Mouse (Mus musculus) left cerebral cortex, postnatal 25 days (tissue): ENCODE measurements around the gene Fam120c. TPM values are rescaled to one million over a fixed set of nuclear protein-coding genes. Genes with fewer than 3 reads are reported as not detected.
"Not testable (repeated sequence)": the region's sequence is repeated elsewhere in the genome, so short reads cannot be mapped to it uniquely, and the experiment has no call there.

Experiments used
- DNase-seq, 2 experiments: peaks; one replicate each; pipeline ENCODE4 v3.0.0; 2022; ENCODE audit warnings: low spot score in 2 of 2, mixed read lengths in 1 of 2
- intact Hi-C: fragments of 180-260 bp; cut with DNase I; formaldehyde crosslinking; loops from one replicate; pipeline ENCODE4 v1.15.1; 2025
- total RNA-seq, 2 experiments: library from RNA; stranded (reverse); gene quantifications; 2 replicates each; pipeline ENCODE4 v1.2.3; 2021

Fam120c gene
- total RNA-seq: 10 to 100 TPM; 41.3 to 44.4 TPM

DNA sequence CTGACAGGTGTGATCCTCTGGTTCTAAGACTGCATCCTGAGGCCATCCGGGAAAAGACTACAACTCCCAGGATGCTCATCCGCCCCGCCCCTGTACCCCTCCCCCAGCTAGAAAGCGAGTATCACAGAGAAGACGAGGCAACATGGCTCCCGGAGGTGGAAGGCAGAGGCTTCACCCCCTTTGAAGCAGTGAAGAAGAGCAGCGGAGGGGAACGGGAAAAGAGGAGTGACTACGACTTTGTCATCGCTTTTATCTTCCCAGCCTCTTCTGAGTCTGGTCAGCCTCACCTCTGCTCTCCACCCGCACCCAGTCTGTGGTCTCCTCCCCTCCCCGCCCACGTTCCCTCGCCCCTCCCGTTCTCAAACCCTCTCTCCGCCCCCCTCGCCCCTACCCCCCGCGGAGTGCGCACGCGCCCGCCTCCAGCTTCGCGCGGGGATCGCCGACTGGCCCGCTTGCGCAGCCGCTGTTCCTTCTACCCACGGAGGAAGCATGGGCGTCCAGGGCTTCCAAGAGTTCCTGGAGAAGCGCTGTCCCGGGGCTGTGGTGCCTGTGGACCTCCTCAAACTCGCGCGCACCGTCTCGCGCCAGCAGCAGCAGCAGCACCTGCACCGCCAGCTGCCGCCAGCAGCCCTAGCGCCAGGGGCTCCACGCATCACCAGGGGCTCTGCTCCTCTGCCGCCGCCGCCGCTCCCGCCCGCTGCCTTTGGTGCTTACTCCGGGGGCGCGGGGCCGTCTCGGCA, at the start of gene Fam120c:
Gene Fam120c, plus strand, starts transcription at position 415 of the 740 bp plus-strand sequence.
- DNase-seq: peak; percentile 79 to 86
- intact Hi-C loops: loop anchor here (1.0 to 10.0 kb wide), 3 partner anchors 175 to 689 kb away; partner anchors contain the start of gene Tro

DNA sequence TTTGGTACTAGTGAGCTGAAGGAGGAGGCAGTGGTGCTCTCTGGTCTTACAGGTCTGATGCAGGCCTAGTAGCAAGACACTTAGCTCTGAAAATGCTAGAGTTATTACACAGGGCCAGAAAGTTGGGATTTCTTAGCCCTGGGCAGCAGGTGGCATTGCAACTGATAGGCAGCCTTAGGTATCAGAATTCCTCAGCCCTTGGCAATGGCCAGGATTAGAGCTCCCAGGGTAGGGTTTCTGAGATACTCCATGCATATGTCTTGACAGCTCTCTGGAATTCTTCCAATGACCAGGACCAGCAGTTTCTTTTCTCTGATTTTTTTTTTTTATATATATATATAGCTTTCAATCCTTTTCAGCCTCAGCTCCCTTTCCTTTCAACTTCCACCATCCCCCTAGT, 45.6 kb upstream of the Fam120c start:
- intact Hi-C loops: no loop called here
- DNase-seq: no peak

DNA sequence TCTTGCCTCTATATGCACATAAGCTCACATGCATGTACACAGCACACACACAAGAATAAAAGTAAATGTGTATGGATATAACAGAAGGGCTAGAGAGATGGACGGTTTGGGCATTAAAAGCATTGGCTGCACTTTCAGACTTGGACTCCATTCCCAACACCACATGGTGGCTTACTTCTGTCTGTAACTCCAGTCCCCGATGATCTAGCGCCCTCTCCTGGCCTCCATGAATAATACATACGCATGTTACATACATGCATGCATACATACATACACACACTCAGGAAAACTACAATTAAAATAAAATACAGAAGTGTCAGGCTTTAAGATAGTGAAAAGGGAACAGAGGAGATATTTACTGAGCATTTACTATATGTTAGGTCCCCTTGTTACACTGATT, 30.2 kb upstream of the Fam120c start:
- no peak for DNase-seq
- intact Hi-C loops: no loop called here

DNA sequence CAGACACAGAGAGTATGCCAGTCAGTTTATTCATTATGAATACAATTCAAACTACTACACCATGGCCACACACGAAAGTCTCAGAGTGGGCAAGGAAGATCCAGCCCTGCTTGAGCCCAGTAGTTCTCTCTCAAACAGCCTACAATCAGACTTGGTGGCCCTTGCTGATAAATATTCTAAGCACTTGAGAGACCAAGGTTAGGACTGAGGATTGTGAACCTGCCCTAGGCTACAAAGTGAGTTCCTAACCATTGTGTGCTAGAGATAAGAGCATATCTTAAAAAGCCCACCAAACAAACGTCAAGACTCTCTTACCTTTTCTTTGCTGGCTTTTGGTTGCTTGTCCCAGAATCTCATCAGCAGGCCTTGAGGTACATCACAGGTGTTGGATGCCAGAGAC, 10.4 kb upstream of the Fam120c start:
- intact Hi-C loops: no loop called here

DNA sequence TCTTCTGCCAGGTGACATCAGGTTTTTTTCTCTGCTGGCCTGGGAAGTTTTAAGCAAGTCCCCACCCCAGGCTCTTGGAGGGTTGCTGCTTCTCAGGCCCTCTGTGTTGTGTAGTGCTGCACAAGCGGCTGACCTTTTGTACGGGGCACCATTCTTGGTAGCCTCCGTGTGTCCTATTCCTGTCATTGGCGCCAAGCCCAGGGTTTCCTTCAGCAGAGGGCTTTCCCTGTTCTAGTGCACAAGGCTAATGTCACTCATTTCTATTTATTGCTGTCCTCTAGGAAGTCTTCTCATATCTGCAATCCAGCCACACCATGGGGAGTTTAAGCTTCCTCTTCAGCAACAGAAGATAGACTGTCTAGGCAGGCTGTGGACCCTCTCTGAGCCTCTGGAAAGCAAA, 6.2 kb upstream of the Fam120c start:
- no peak for DNase-seq
- intact Hi-C loops: no loop called here

More for the DNA sequence above, 10.4 kb upstream of the Fam120c start:
- DNase-seq: no peak

DNA sequence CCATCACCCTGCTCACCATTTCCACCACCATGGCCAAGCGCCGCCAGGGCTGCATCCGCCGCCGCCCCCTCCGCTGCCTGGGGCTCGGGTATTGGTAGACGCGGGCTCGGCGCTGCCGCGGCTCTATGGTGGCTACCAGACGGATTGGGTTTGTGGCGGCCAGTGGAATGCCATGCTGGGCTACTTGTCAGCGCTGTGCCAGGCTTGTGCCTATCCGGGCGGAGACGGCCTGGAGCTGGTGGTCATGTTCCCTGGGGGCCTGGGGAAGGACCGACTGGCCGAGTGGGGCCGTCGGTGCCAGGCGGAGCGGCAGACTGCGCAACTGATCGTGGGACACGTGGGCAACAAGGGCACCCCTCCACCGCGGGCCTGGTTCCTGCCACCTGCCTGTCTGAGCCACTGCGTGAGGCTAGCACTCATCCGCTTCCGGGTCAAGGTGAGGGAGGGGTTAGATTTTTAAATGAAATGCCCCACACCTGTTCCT, 568 bp downstream of the Fam120c start:
- intact Hi-C loops: loop anchor here (1.0 to 10.0 kb wide), 3 partner anchors 175 to 690 kb away; partner anchors contain the start of gene Tro
- DNase-seq: peak; percentile 21 to 52

DNA sequence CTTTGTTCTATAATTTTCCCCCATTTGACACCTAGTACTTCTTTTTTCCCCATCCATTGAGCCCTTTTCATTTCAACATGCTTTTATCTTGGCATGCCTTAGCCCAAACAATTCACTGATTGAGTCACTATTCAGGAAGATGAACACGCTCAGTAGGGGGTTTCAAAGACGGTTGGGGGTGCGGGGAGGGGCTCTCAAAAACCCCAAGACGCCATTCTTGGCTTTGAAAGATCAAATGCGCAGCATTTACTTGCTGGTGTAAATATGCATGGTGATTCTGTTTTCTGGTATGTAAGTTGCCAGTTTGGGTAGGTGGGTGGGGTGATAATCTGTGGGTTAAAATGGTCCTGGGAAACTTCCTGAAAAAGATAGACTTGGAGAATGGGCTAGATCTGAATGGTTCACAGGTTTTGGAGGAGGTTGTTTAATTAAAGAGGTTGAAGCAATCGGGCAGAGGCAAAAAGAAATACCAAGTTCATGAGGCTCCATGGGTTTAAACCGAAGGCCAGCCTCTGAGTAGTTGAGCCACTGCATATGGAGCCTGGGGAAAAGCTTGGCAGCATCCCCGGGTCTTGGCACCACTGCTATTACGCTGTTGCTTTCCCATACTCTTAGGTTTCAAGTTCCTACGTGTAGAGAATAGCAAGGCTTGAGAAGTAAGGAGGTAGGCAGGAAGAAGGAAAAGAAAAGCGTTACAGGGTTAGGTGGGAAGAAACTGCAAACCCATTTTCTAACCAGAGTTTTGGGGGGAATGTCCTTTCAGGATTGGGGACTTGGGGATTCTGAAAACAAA, 1.6 kb downstream of the Fam120c start:
- intact Hi-C loops: loop anchor here (10.0 kb wide), 1 partner anchor 691 kb away; the partner anchor contains the start of gene Tro
- DNase-seq: peak in 1 of 2 experiments; percentile 17

DNA sequence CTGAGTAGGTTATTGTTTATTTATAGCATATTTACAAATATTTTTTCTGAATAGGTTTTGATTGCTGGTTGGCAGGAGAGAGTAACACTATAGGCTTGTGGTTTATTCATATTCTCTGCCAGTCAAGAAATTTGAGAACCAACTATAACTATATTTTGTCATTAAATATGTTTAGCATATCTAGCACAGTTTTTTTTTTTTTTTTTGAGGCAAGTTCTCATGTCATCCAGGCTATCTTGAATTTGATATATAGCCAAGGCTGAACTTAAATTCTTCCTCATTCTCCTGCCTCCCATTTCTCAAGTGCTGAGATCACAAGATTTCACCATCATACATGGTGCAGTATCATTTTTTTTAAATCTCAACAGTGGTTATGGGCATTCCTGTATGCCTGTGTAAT, 3.3 kb downstream of the Fam120c start:
- DNase-seq: no peak
- intact Hi-C loops: loop anchor here (10.0 kb wide), 1 partner anchor 692 kb away; the partner anchor contains the start of gene Tro

DNA sequence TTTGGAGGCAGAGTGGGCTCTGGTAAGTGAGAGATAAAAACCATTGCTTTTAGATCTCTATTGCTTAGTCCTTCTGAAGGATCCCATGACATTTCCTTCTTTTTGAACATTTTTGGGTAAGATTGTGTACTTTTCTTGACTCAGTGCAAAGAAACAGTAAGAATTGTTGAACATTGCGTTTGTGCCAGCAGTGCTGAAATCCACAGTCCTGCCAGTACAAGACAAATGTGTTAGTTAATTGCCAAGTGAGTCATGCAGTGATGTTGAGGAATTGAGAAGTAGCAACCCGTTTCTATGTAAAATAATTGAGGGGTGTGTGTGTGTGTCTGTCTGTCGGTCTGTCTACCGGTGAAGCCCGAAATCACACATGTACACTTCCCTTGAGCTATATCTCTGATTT, 5.3 kb downstream of the Fam120c start:
- peak in 1 of 2 experiments; percentile 49 for DNase-seq
- intact Hi-C loops: loop anchor here (10.0 kb wide), 1 partner anchor 695 kb away; the partner anchor contains the start of gene Tro

DNA sequence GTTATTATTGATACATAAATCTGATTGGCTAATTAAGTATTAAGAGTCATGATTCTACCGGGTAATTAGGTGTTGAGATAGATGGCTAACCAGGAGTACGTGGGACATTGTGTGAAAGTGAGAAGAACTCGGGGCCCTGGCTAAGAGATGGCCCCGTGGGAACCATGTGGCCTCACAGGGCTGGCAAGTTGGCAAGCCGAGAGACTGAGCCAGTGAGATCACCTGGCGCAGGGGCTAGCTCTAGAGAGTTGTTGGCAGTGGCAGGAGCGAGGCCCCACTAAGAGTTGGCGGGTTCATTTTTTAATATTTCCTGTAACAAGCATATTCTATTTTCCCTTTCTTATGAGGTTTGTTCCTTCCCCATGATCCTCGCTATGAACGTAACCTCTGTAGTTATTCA, 74.8 kb downstream of the Fam120c start:
- no peak for DNase-seq
- intact Hi-C loops: no loop called here

DNA sequence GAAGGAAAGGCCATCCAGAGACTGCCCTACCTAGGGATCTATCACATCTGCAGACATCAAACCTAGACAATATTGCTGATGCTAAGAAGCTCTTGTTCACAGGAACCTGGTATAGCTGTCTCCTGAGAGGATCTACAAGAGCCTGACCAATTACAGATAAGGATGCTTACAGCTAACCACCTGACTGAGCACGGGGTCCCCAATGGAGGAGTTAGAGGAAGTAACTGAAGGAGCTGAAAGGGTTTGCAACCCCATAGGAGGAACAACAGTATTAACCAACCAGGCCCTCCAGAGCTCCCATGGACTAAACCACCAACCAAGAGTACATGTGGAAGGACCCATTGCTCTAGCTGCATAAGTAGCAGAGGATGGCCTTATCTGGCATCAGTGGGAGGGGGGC, 76.8 kb downstream of the Fam120c start:
- intact Hi-C loops: no loop called here
- no peak for DNase-seq

DNA sequence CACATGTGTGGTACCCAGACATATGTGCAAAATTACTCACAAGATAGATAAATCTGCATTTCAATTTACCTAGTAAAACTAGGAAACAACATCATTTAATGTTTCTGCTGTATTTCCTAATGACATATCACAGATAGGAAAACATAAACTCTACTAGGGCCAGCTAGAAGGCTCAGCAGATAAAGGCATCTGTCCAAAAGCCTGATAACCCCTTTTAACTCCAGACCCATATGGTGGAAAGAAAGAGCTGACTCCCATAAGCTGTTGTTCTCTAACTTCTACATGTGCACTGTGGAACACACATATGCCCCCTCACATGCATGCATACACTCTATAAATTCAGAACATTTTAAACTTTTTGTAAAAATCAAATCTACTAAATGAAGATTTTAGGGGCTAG, 99.7 kb downstream of the Fam120c start:
- DNase-seq: no peak
- intact Hi-C loops: no loop called here

DNA sequence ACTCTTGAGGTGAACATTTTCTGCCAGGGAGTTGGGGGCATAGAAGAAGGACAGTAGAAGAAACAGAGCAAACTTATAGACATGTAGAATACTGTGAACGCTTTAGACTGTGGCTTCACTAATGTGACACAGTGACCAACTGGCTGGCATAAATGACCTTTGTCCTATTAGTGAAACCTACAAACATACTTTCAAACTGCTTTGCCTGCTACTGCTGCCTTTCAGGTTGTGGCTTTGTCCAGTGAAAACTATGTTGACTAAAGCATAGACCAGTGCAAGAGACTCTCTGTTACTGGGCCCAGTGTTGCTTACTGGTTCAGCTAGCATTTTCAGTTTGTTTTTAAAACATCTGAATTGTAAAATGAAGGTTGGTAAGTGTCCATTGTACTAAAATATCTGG, 100.2 kb downstream of the Fam120c start:
- intact Hi-C loops: no loop called here
- no peak for DNase-seq

DNA sequence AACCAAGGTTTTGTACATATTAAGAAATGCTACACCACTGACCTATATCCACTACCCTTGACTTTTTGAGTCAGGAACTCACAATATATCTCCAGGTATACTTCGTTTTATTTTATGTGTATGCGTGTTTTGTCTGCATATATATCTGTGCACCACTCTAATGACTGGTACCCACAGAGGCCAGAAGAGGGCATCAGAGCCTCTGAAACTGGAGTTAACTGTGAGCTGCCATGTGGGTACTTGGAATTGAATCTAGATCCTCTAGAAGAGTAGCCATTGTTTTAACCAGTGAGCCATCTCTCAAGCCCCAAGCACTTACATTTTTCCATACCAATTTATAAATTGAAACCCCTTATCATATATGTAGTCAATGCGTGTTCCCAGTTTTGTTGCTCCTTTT, 144.2 kb downstream of the Fam120c start:
- DNase-seq: no peak

DNA sequence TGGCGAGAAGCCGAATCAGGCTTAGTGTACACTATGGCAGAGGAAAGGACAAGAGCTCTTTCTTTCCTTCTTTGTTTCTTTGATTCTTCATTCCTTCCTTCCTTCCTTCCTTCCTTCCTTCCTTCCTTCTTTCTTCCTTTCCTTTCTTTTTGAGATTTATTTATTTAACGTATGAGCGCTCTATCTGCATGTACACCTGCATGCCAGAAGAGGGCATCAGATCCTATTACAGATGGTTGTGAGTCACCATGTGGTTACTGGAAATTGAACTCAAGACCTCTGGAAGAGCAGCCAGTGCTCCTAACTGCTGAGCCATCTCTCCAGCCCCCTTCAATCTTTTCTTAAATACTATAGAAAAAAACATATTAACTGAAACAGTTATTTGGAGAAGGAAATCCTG, 149.3 kb downstream of the Fam120c start:
- DNase-seq, intact Hi-C loops: not testable (repeated sequence)

More for the DNA sequence above, 144.2 kb downstream of the Fam120c start:
- intact Hi-C loops: no loop called here

DNA sequence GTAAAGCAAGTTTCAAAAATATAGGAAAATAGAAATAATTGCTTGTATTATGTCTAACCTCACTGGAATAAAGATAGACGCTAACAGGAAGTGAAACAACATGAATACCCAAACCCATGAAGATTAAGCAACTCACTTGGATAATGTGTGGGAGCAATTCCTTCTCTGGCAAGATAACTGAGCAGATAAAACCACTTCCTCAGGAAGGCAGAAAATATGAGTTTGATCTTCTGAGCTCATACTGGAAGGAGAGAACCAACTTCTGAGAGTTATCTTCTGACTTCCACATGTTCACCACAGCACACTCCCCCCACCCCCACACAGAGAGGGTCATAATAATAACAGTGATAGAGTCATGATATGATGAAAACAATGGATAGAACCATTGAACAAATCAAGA, 152.6 kb downstream of the Fam120c start:
- no peak for DNase-seq
- intact Hi-C loops: no loop called here

DNA sequence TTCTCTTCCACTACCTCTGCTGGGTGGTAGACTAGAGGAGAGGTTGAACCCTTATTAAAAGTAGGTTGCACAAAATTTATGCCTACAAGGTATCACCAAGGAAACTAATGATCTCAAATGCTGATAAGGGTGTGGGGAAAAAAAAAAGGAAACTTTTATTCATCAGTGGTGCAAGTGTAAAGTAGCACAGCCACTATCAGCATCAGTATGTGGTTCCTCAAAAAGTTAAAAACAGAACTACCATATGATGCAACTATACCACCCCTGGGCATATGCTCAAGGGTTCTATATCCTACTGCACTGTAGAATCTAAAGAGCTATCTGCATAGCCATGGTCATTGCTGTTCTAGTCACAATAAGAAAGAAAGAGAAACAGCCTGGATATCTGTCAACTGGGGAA, 164.6 kb downstream of the Fam120c start:
- DNase-seq: no peak
- intact Hi-C loops: no loop called here

DNA sequence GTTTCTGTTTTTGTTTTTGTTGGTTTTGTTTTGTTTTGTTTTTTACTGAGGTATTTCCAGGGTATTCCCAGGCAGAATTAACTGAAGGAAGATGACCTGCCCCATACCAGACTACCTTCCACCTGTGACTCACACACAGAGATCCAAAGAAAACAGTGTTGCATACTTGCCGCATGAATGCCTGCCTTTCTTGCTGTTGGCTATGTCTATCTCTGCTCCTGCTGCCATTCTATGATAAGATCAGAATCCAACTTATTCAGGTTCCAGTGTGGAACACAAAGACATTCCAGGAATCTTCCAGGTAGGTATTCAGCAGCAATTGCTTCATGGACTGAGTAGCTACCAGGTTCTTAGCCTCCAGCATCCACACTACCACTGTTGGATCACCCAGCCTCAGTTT, 165.9 kb downstream of the Fam120c start:
- intact Hi-C loops: no loop called here
- no peak for DNase-seq

DNA sequence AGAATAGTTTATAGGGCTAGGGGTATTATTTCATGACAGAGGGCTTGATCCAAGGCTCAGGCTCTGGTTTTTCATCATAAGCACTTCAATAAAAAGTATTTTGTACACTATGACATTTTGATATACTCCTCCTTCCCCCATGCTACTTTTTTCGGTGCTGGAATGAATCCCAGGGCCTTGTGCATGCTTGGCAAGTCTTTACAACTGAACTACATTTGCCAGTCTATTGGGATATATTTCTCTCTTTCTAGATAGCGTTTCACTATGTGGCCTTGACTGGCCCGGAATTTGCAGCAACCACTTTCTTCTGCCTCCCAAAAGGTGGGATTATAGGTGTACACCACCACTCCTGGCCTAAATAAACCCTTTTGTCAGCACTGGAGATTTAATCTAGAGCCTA, 169.1 kb downstream of the Fam120c start:
- peak in 1 of 2 experiments; percentile 8 for DNase-seq
- intact Hi-C loops: no loop called here

DNA sequence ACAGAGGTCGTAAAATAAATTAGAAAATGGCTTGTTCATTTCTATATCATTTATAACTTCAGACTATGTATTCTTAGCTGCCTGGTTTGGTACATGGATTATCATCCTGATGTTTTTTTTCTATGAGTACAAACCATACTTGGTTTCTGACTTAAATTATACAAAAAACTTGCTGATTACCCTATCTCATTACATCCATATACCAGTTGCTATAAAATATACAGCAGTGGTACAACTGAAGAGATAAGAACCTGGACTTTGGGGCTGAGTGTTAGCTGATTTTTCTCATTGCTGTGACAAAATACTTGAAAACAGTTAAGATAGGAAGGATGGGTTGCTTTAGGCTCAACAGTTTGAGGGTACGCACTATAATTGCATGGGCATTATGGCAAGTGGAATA, 169.7 kb downstream of the Fam120c start:
- intact Hi-C loops: no loop called here
- no peak for DNase-seq
